Mouse (Mus musculus) adrenal gland, postnatal 25 days (tissue): Measurements from ENCODE around the gene F2rl2. TPM values are rescaled to one million over a fixed set of nuclear protein-coding genes. Genes with fewer than 3 reads are reported as not detected.

Source experiments
- DNase-seq: peaks from one replicate; pipeline ENCODE4 v3.0.0; 2021; ENCODE audit warnings: mixed read lengths
- total RNA-seq: library from RNA; stranded (reverse); gene quantifications from 2 replicates; pipeline ENCODE4 v1.2.3, GENCODE M21; 2021

Gene F2rl2
- total RNA-seq, 1 experiment from 2014 or later, result not detected

DNA sequence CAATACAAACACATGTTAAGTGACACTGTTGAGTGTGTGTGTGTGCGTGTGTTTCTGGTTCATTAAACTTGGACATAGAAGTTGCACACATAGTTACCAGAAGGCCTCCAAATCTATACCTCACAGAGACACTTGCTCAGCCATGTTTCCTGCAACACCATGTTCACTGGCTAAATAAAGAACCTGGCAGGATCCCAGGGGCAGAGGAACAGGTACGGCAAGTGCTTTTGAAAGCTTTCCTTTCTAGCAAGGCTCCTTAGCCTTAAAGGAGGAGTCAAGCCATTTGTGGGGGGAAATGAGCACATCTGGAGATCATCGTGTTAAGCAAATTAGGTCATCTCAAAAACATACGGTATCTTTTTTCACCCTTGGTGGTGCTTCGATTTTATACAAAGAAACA is 6.7 kb downstream of the F2rl2 start:
- no peak for DNase-seq

DNA sequence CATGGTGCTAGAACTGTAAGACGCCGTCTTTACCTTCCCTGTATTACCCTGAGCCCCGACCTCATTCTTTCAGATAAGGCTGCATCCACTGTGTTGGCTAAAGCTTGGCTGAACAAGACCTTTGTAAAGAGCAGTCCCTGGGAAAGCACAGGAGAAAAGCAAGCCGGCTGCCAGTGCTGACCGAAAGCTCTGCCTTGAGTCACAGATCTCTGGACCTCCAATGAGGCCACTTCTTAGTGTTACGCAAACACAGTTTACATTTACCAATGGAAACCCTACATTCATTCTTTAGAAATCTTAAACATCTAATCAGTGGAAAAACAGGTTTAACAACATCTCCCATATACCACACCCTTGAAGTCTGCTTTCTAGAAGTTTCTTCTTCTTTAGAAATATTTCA is 8.9 kb downstream of the F2rl2 start:
- DNase-seq, result no peak

GRCm38 (mm10) chr13:95712054-95712453 is 15.4 kb downstream of the F2rl2 start:
- no peak for DNase-seq

GRCm38 (mm10) chr13:95712570-95713268 is 16.1 kb downstream of the F2rl2 start:
- DNase-seq, result no peak

- DNase-seq, result no peak
Observed at GRCm38 (mm10) chr13:95714271-95714975, 17.8 kb downstream of the F2rl2 start.

DNA sequence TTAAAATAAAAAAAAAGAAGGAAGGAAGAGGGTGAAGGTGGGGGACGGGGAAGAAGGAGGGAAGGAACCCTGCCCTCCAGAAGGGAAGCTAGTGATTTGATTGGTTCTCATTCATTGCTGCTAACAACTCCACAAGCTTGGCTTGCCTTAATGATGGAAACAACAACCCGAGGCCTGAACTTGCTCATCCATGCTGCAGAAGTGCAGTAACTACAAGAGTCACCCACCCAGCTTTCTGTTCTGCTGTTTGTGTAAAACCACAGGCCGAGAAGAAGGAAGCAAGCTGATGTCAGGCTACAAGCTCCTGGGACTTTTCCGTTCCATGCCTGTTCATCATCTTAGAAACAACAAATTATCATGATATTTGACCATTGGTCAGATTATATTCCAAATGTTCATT is 18.7 kb downstream of the F2rl2 start:
- DNase-seq, result no peak

DNA sequence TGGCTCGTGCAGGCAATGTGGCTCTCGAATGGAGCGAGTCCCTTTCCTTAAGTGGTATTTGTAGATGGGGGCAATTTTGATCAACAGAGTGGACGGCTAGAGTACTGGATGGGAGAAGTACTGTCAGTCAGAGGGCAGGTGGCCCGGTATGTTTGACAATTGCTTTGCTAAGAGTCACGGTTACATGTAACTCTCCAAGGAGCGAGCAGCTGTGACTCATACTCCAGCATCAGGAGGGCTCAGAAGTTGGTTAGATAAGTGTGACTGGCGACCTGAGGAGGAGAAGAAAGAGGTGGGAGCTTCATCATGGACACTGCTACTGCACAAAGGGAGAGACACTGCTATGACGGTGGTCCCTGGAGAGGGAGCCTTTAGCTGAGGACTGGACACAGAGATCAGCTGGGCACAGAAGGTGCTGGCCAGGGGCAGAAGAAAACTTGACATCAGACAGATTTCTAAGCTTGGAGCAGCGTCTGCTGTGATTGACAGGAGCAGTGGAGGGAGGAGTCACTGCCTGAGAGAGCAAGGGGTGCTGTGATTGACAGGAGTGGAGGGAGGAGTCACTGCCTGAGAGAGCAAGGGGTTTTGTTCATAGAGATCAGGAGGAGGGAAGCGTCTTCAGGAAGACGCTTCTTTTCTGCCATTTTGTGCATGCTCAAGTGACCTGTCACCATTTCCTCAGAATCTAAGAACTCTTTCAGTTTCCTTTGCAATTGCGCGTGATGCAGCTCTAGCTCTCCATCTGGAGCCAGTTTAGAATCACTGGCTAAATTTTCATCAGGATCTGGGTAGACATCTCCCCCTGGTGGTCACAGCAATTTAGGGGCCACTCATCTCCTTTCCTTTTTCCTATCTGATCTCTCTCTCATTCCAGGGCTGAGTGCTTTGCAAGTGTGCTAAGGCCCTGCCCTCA is 22.9 kb downstream of the F2rl2 start:
- peak; percentile 57 for DNase-seq

DNA sequence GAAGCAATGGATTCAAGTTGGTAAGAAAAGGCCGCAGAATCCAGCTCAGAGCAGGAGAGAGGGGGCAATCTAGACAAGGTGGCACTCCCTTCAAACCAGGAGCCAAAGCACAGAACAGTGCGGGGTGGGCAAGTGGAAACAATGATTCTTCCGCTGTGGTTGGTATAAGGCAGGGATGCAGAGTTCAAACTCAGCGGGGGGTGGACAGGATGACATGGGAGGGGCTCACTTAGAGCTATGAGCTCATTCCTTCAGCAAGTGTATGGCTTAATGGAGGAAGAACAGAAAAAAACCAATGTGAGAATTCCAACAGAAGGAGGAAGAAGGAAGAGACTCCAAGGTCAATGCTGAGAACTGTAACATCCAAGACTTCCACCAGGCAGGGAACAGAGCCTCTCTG is 33.8 kb downstream of the F2rl2 start:
- DNase-seq, result no peak

DNA sequence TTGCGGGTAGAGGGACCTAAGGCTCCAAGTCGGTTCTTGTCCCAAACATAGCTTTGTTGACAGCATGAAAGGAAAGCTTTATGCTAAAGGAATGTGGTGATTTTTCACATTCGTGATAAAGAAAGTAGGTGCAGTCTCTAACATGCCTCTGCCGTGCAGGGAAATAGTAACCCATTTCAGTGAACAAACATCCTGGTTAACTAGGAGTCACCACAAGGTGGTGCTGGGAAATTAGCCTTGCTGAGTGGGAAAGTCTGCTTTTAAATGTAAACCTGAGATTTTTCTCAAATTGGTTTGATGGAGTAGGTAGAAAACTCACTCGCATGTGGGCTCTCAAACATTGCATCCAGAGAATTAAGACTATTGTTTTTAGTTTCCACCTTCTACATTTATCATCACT is 43.0 kb downstream of the F2rl2 start:
- DNase-seq, result no peak

DNA sequence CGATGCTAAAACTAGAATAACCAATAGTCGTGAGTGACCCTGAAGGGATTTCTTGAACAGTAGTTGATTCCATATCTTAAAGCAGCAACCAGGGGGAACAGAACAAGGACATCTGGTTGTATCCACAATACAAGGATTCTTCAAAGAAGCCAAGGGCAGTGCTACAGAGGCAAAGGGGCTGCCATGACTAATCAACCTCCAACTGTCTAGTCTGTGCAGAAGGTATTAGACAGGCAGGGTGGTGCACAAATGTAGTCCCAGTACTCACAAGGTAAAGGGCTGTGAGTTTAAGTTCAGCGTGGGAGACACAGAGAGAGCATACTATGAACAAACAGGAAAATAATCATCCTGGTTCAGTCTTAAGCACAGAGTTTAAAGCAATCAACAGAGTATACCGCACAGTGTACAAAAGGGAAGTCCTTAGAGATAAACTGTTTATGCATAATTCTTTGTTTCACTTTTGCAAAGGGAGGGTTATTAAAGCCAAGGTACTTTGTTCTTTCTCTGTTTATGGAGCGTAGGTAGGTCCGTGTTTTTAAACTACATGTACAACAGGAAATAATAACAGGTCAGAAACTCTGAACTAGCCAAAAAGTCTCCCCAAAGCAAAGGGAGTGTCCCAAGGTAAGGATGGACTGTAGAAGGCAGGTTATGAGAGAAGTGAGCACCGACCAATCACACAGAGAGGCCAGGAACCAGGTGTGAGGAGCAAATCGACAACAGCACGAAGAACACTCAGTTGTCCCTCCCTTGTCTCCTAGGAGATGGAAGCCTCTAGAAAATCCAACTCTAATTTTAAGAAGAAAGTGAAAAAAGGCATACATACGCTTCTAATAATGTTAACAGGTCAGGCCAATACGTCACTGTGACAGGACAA is 45.4 kb downstream of the F2rl2 start:
- DNase-seq, result no peak

GRCm38 (mm10) chr13:95742881-95743466 is 46.3 kb downstream of the F2rl2 start:
- no peak for DNase-seq

GRCm38 (mm10) chr13:95745451-95745850 is 48.8 kb downstream of the F2rl2 start:
- DNase-seq, result no peak

- peak; percentile 68 for DNase-seq
Observed at GRCm38 (mm10) chr13:95746509-95746908, 49.9 kb downstream of the F2rl2 start.

- DNase-seq, result no peak
Observed at GRCm38 (mm10) chr13:95747101-95747500, 50.4 kb downstream of the F2rl2 start.

DNA sequence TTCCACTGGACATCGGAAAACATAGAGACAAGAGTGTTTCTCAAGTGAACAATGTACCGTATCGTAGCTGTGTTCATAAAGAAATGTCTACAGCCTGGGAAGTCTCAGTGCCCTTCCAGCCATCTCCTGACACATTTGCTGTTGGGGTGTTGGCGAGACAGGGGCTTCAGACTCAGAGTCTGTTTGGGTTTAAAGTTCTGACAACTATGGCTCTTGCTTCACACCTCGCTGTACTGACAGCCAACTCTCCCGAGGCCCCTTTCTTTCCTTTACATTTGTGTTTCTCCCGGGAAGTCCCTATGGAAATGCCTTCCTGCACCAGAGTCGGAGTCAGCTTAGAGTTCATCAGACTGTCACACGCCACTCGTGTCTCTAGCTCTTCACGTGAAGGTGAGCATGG is 50.9 kb downstream of the F2rl2 start:
- no peak for DNase-seq

Other genes starting within 250 kb of the F2rl2 start
- gene S100z, start 218.1 kb upstream of the F2rl2 start, total RNA-seq, result not detected in 2 replicates
- gene F2rl1, start 171.6 kb upstream of the F2rl2 start, total RNA-seq, result 0.12 TPM in 1 of 2 replicates, not detected in the other
- 108 and 116 TPM in 2 replicates for gene F2r, start 78.4 kb upstream of the F2rl2 start, total RNA-seq
- gene Iqgap2, start 195.1 kb downstream of the F2rl2 start, total RNA-seq, result 147 and 157 TPM in 2 replicates